Mouse (Mus musculus): ENCODE data around the gene Aldh3b3.
"Not testable (repeated sequence)": the region's sequence is repeated elsewhere in the genome, so short reads cannot be mapped to it uniquely, and the experiment has no call there.

Gene Aldh3b3

DNA sequence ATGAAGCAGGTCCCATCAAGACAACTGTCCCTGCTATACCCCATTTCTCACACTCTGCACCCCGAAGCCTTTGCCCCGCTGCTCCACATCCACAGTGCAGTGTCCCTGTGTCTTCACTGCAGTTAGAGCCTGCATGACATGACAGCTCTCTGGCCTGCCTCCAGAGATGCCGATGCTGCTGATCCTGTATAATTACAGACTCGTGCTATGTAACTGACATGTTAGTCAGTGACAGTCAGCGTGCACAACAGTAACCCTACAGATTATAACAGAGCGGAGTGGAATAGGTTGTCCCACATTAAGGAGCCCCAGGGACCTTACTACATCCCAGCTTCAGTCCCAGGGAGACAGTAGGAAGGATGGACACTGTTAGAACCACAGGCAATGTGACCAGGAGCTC is 16.2 kb downstream of the Aldh3b3 start:
- DNase-seq (ENCODE audit: low spot score) = not testable (repeated sequence)

DNA sequence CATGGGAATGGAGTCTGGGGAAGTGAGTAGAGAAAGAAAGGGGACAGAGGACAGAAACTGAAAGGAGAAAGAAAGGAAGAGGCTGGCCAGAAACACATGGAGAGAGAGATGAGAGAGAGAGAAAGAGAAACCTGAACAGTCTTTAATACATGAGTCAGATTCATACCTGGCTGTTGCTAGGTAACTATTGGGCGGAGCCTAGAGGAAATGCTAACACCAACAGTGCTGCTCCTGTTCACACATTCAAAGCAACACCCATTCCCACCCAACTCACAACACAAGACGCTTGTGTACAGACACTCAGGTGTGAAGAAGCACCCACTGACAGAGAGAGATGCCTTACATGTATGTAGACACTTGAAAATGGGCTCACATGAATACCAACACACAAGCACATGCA is 17.4 kb downstream of the Aldh3b3 start:
- no peak for DNase-seq (ENCODE audit: low spot score)

DNA sequence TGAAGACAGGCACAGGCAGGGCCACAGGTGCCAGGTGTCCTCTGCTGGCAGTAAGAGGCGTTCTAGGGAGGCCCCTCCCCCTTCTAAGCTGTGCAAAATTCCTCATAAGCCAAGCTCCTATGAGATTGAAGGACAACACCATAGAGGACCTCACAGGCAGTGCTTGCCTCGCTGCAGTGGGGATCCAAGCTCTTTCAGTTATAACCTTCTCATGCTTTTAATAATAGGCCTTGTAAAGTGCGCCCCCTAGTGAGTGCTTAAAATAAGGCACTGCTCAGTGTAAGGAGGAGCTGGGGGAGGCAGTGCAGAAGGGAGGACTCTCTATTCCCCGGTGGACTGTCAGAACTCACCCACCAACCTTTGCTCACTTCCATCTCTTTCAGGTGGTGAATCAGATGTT is 21.9 kb downstream of the Aldh3b3 start:
- peak; percentile 86 for DNase-seq (ENCODE audit: low spot score)

DNA sequence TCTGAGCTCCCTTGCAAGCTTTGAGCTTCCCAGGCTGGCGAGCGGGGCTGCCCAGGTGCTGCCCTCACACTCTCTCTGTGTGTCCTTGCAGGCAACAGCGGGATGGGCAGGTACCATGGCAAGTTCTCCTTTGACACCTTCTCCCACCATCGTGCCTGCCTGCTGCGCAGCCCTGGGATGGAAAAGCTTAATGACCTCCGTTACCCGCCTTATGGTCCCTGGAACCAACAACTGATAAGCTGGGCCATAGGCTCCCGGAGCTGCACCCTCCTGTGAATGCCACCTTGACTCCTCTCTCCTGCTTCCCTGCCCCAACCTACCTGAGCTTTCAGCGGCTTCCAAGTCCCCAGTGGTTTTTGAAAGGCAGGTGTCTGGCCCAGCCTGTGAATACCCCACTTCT is 22.5 kb downstream of the Aldh3b3 start:
- DNase-seq (ENCODE audit: low spot score) = no peak

DNA sequence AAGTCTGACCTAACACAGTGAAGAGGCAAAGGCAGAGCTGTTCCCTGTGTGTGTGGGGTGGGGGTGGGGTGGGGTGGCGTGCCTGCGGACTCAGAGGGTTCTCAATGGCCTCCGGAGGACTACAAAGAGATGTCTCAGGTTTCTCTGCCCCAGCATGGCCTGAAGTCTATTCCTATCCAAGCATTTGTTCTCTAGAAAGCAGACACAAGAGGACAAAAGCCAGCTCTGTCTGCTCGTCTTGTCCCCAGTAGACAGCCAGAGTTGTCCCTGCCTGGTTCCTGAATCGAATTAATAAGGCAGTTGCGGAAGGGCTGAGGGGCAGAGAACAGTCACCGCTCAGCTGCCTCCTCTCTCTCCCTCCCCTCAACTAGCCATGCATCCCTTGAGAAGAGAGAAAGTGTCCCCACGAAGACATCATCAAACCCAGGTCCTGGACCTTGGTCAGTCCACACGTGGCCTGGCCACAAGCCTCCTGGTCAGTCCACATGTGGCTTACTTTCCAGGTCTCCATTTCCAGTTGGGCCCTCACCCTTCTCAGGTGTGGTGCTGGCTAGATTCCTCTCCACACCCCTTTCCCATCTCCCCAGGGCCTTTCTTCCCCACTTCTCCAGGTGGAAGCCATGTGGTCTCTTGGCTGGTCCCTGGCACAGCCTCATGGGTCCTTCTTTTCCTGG is 25.2 kb downstream of the Aldh3b3 start:
- DNase-seq (ENCODE audit: low spot score) = no peak

DNA sequence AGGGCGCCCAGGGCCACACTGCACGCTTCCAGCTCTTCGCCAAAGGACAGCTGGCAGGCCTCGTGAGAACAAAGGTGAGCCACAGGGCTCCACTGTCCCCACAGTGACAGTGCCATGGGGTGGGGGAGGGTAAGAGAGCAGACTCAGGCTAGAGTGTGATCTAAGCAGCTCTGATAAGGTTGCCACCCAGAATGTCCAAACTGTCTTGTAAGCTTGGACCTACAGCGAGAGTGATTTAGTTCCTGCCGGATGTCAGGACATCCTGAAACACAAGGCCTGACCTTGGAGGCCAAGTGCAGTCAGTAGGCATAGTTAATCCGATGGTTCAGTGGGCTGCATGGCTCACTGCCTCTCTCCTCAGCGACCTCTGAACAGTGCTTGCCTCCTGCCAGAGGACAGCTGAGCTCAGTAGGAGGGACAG is 26.8 kb downstream of the Aldh3b3 start:
- peak; percentile 43 for DNase-seq (ENCODE audit: low spot score)

DNA sequence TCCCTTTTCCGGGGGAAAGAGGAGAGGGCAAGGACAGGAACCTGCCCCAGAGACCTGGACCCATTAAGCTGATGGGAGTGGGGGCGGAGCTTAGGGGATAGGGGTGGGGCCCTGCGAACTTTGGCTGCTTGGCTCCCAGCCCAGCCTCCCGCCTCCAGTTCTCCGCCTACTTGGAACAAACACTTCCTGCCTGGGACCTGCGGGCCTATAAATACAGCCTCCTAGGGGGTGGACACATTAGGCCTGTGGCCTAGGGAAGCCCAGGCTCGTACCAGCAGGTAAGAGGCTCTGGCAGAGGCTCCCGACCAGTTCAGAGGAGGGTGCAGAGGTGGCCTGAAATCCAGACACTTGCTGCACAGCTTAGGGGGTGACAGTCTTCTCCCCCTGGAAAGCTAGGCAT is 27.9 kb downstream of the Aldh3b3 start, which contains the start of gene Acy3:
Gene Acy3 (plus strand): TSS at position 237 of the 400 bp plus-strand sequence.
- DNase-seq (ENCODE audit: low spot score) = peak; percentile 87

DNA sequence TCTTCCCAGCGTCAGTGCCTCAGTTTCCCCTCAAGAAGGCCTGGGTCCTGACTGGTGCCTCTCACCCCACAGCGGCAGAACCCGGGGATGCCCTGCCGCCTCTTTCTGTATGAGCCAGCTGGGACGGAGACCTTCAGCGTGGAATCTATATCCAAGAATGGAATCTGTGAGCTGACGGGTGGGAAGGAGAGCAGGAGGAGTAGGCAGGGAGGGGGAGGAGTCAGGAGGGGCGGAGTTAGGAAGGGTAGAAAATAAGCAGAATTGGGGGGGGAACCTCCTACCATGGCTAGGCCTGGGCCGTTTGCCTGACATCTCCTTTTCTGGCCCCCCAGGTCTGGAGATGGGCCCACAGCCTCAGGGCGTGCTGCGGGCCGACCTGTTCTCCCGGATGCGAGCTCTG is 29.6 kb downstream of the Aldh3b3 start:
- DNase-seq (ENCODE audit: low spot score) = no peak

DNA sequence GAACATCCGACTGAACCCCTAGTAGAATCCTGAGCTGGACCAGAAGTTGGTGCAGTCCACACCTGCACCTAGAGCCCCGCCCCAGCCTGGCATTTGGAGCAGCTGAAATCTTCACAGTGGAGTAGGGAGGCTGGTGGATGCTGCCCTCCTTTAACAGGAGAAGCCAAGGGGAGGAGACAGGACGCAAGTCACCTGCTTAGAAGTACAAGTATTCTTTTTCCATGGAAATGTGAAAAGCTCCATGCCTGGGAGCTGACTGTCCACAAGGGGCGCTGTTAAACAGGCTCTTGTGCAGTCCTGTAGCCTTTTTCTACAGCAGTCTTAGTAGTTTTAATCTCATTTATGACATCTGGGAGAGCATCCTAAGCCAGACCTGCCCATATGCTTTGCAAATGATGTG is 30.3 kb downstream of the Aldh3b3 start:
- no peak for DNase-seq (ENCODE audit: low spot score)

DNA sequence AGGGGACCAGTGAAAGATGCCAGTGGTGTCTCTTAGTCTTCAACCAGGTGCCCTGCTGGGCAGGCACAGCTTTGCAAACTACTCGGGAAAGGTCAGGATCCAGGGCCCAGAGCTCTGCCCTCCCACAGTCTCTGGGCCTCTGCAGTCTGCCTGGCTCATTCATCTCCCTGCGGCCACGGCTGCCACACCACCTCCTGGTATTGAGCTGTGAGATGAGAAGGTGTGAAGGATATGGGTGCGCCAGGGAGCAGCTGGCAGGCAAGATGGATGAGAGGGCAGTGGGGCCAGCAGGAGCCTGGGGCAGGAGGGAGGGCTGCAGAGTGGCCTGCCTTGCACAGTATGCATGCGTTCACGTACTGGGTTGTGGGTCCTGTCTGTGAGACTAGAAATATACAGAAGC is 32.4 kb downstream of the Aldh3b3 start:
- no peak for DNase-seq (ENCODE audit: low spot score)

DNA sequence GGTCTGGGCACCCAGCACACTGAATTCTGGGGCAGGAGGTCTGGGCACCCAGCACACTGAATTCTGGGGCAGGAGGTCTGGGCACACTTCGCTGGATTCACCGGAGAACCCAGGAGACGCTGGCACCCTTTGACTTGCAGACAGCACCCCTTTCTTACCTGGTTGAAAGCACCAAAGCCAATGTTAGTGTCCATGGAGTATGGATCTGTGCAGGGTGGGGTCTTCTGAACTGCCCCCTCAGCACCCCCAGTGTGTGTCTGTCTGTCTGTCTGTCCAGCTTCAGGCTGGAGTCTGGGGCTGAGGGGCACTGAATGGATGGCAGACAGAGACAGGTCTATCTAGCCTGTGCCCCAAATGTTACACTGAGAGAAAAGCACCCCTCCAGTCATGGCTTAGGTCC is 33.1 kb downstream of the Aldh3b3 start:
- DNase-seq (ENCODE audit: low spot score) = no peak

DNA sequence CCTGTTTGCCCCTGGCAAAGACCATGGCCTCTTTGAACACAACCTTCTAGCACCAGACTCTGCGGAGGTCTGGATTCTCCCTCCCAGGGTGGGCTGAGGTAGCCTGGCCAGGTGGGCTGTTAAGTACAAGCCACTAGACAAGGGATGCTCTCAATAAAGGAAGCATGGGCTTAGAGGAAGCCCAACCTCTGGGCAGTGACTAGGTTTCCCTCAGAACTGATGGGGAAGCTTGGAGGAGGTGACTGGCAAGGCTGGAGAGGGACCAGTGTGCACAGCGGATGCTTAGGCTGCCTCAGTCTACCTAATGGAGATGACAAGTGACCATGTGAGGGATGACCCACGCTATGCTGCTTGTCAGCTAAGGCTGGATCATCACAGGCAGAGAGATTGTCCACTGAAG is 33.5 kb downstream of the Aldh3b3 start:
- no peak for DNase-seq (ENCODE audit: low spot score)

DNA sequence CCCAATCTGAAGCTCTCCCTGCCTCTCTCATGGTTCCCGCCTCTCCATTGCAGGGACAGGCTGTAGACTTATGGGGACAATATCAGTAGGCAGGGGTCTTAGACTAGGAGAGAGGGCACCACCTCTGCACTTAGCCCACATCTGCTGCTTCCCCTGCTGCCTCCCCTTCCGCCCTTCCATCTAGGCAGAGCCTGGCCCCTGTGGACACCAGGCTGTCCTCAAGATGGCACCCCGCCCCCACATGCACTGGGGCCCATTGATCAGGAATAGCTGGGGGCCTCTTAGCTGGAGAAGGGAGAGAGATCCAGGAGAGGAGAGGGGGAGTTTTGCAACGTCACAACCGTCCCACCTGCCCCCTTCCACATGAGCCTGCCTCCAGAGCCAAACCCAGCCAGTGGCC is 34.0 kb downstream of the Aldh3b3 start, which contains the start of gene Tbx10:
Gene Tbx10 (plus strand): TSS at position 337 of the 400 bp plus-strand sequence.
- DNase-seq (ENCODE audit: low spot score) = no peak

DNA sequence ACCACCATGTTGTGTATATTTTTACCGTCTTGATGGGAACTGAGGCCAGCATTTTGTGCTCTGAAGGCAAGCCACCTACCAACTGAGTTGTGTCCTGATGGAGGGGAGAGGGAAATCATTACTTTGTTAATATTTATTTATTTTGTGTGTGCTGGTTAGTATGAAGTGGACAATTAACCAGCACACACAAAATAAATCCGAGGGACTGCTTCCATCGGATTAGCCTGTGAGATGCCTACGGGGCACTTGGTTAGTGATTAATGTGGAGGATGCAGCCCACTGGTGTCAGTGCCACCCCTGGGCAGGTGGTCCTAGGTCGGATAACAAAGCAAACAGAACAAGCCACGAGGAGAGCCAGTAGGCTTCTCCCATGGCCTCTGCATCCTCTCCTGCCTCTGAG is 36.5 kb downstream of the Aldh3b3 start:
- no peak for DNase-seq (ENCODE audit: low spot score)

DNA sequence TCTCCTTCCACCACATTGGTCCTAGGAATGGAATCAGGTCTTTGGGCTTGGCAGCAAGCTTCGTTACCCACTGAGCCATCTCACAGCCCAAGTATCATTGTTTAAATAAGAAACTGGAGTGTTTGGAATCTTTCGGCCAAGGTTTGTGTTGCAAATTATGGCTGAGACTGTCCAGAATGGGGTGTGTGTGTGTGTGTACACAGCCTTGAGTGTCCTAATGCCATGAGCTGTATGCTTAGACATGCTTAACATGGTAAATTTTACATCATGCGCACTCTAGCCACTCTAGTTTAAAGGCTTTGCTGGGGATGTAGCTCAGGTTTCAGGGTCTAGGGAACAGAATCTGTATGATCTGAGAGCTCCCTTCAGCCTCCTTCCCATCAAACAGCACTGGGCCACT is 37.1 kb downstream of the Aldh3b3 start:
- peak; percentile 36 for DNase-seq (ENCODE audit: low spot score)

DNA sequence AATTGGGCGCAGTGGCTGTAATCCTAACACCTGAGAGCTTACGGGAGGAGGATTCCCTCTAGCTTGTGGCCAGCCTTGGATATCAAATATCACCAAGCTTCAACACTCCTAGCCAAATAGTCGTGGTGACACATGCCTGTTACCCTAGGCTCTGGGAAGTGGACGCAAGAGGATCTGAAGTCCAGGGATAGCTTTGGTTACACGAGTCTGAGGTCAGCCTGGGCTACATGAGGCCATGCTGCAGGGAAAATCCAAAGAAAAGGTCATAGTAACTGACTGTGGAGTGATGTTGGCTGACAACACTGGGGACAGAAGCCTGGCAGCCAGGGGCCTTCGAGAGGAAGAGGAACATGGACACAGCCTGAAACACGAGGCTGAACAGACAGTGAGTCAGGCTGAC is 37.7 kb downstream of the Aldh3b3 start:
- no peak for DNase-seq (ENCODE audit: low spot score)

DNA sequence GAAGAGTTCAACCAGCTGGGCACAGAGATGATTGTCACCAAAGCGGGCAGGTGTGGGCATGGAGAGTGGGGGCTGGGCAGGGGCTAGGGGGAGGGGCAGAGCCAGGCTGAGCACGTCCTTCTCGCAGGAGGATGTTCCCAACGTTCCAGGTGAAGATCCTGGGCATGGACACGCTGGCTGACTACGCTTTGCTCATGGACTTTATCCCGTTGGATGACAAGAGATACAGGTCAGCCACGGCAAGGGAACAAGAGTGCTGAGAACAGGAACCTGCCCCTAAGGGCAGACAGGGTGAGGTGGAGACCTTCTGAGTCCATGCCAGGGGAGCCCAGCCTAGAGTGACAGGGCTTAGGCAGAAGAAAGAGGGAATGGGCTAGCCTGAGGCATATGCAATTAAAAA is 38.3 kb downstream of the Aldh3b3 start:
- DNase-seq (ENCODE audit: low spot score) = no peak

DNA sequence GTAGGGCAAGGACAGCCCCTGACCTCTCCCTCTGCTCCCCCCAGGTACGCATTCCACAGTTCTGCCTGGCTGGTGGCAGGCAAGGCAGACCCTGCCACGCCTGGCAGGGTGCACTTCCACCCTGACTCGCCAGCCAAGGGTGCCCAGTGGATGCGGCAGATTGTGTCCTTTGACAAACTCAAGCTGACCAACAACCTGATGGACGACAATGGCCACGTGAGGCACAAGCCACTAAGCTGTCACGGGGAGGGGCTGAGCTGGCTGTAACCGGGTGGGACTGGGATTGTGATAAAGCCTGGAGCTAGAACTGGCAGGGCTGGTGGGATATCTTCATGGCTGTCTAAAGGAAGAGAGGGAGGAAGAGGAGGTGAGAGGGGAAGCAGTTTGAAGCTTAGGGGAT is 38.8 kb downstream of the Aldh3b3 start:
- DNase-seq (ENCODE audit: low spot score) = no peak

DNA sequence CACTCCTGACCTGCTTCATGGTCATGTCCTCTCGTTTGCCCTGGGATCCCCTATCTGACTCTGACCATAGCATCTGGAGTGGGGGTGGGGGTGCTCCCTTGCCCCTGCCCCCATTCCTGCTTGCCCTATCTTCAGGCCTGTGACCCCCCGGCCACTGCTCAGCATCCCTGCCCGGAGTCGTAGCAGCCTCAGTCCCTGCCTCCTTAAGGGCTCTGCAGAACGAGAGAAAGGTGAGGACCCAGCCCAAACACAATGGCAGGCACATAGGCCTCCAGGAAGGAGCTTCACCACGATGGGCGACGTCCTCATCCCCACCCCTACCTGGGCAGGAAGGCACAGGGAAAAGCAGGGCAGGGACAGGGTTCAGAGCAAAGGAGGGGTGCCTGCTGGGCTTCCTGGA is 39.9 kb downstream of the Aldh3b3 start:
- no peak for DNase-seq (ENCODE audit: low spot score)

DNA sequence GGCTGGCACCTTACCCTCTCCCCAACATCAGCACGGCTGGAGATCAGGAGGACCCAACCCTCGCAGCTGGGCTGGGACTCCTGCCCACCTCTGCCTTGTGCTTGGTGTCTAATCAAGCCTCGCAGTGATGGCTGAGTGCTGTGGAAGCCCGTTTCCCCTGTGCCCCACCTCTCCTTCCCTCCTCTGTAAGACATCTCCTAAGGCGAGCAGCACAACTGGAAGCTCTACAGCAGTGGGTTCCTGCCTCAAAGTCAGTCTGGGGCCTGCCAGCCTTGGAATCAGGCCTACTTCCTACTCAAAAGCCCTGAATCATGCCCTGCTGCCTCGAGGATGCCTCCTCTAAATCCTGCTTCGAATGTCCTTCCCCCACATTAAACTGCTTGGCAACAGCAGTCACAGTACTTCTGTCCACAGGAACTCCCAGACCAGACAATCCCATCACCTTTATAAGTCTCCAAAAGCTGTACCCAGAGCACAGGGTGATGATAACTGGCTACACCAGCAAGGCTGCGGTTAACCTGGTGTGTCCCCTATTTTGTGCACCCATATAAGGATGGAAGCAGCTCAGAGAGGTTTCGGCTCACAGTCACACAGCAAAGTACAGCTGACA is 40.8 kb downstream of the Aldh3b3 start:
- no peak for DNase-seq (ENCODE audit: low spot score)

DNA sequence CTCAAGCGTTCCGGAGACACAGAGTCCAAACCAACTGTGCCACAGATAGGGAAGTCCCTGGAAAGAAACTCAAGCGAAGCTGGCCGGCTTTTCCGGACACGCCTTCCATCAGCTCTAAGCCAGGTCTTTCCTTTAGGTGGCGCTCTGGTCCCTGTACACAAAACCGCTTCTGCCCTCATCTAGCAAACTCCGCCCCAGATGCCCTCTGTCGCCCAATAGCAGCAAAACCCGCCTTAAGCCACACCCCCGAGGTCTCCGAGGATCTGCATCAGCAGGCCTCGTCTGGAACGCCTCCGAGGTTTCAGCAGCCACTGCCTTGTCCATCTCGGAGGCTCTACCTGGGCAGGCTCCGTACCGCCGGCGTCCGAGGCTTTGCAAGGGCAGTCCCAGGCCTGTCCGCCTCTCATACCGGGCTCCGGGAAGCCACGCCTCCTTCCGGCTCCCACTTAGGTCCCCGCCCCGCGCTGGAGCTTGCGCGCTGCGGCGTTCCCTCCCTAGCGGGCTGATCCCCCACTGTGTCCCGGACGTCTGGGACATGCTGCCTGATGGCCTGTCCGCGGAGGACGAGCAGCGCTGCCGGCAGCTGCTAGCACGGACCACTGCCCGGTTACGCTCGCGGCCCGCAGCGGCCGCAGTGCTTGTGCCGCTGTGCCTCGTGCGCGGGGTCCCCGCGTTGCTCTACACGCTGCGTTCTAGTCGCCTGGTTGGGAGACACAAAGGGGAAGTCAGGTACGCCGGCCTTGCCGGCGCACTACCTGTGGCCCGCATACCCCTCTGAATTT is 41.9 kb downstream of the Aldh3b3 start, which contains the start of the genes Nudt8 and Gm49405:
Gene Nudt8 (plus strand): TSS at position 462 of the 782 bp plus-strand sequence.
Gene Gm49405 (plus strand): TSS at position 508 of the 782 bp plus-strand sequence.
- DNase-seq (ENCODE audit: low spot score) = peak; percentile 98

DNA sequence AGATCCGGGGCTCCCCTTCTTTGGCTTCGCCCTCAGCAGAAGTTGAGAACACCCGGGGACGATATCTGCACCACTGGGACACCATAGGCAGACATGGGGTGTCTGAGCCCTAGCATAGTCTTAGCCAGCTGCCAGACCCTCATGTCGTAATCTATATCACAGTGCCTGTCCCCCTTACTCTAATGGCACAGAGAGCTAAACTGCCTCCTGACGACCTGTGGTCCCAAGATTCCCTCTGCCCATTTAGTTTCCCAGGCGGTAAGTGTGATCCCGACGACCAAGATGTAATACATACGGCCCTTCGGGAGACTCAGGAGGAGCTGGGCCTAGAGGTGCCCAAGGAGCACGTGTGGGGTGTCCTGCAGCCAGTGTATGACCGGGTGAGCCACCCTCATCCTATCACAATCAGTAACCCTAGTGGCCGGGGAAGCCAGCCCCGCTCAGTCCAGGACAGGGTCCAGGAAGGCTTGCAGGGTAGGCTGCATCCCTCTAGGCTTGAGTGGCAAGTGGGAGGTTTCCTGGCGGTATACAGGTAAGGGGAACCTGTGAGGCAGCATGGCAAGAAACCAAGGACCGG is 42.6 kb downstream of the Aldh3b3 start:
- DNase-seq (ENCODE audit: low spot score) = no peak

DNA sequence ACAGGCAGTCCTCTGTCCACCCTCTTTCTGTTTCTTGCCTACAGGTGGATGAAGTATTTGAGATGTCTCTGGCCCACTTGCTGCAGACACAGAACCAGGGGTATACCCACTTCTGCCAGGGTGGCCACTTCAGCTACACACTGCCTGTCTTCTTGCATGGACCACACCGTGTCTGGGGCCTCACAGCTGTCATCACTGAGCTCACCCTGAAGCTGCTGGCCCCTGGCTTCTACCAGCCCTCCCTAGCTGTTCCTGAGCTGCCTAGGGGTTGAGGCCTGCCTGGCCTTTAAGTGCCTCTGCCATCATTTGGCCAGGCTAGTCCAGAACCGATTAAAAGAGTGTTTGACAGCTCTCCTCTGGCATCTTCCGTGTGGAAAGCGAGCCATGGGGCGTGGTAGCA is 43.3 kb downstream of the Aldh3b3 start:
- DNase-seq (ENCODE audit: low spot score) = no peak

All from lung, postnatal 25 days (tissue).